Mouse (Mus musculus): ENCODE measurements around the gene Fbxl21. TPM values are rescaled to one million over a fixed set of nuclear protein-coding genes. Genes with fewer than 3 reads are reported as not detected.

Fbxl21 gene
- polyA plus RNA-seq, 1 experiment from 2014 or later: 1.6 TPM

DNA sequence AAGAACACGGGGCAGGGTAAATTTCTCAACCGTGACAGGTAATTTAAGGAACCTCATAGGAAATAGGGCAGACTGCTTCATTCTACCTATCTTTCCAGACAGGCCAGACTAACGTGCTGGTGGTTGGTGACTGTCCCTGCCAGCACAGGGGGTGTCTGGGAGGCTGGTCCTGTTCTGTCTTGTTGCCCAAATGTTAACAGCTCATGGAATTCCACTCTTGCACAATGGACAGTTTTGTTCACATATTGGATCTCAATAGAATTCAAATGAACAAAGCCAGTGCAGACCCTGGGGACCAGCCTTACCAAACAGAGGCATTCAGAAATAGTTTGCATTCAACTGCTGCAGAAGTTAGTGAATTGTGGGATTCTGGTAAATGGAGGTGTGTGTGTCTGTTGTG is 22.7 kb downstream of the Fbxl21 start:
- no peak for ATAC-seq (ENCODE audit: insufficient read depth, low FRiP score)
- no peaks in the 10 kb centered on the region for H3K36me3 ChIP-seq (ENCODE audit: control insufficient read depth, insufficient read depth, low read length)
- H3K27me3 ChIP-seq (ENCODE audit: control insufficient read depth, insufficient read depth, low read length): no peaks in the 10 kb centered on the region
- H3K9ac ChIP-seq (ENCODE audit: low read length): no peak overlapping the region
- no peak overlapping the region for H3K27ac ChIP-seq (ENCODE audit: low read length)
- no peaks in the 10 kb centered on the region for H3K9me3 ChIP-seq (replicated peaks; ENCODE audit: control insufficient read depth, low read length)
- no peak overlapping the region for H3K4me2 ChIP-seq (ENCODE audit: low read depth, low read length)
- no peaks in the 10 kb centered on the region for H3K4me1 ChIP-seq (ENCODE audit: control insufficient read depth, insufficient read depth, low read length)
- no peak overlapping the region for H3K4me3 ChIP-seq (replicated peaks; ENCODE audit: low read length)
- 61% methylated on average over 3 of the region's 3 CpGs for WGBS

DNA sequence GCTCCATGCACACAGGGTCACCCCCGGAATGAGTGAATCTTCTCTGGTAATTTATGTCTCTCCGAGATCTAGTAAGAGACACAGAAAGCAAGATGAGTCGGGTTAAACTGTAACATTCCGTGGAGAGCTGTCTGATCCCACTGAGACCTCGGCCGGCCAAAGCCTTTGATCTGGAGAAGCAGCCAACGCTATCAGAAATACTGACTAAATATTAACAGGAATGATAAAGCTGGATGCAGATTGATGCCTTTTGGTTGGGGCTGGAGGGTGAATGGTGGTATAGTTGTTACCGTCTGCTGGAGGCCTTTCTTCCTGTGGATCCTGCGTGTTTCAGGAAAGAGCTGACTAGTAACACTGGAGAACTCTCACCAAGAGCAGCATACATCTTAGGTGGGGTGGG is 26.1 kb downstream of the Fbxl21 start, which contains the start of gene Lect2:
Lect2 (minus strand) TSS at position 102 of the 400 bp plus-strand sequence.
- ATAC-seq (ENCODE audit: insufficient read depth, low FRiP score): no peak
- Histone ChIP-seq H3K9ac (ENCODE audit: low read length) (no peak within 1 kb of the TSS), H3K36me3 (ENCODE audit: control insufficient read depth, insufficient read depth, low read length) (no peaks in the 10 kb centered on the region), H3K9me3 (replicated peaks; ENCODE audit: control insufficient read depth, low read length) (no peaks in the 10 kb centered on the region), H3K4me3 (replicated peaks; ENCODE audit: low read length) (no peak within 1 kb of the TSS), H3K27me3 (ENCODE audit: control insufficient read depth, insufficient read depth, low read length) (no peaks in the 10 kb centered on the region), H3K4me1 (ENCODE audit: control insufficient read depth, insufficient read depth, low read length) (no peaks in the 10 kb centered on the region), H3K4me2 (ENCODE audit: low read depth, low read length) (no peak within 1 kb of the TSS), H3K27ac (ENCODE audit: low read length) (no peak within 1 kb of the TSS)
- 50% methylated on average over 9 of the region's 9 CpGs for WGBS

DNA sequence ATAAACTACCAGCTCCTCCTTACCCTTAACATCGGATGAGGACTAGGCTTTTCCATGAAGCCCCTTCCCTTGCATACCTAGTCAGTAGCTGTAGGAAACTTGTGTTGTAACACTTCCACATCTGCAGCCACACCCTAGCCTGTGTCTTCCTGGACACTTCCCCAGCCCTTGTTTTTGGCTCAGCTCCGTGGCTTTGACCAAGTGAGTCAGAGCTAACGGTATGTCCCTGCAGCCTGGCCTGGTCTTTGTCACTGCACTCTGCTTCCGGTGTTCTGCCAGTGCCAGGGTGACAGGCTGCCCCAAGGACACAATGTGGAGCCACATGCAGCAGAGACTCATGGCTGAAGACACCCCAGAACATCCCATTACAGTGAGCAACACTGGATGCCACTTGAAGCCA is 27.1 kb downstream of the Fbxl21 start:
- H3K9me3 ChIP-seq (replicated peaks; ENCODE audit: control insufficient read depth, low read length): no peaks in the 10 kb centered on the region
- H3K4me3 ChIP-seq (replicated peaks; ENCODE audit: low read length): no peak overlapping the region
- 42% methylated on average over 4 of the region's 4 CpGs for WGBS
- H3K27ac ChIP-seq (ENCODE audit: low read length): no peak overlapping the region
- no peaks in the 10 kb centered on the region for H3K4me1 ChIP-seq (ENCODE audit: control insufficient read depth, insufficient read depth, low read length)
- ATAC-seq (ENCODE audit: insufficient read depth, low FRiP score): no peak
- H3K27me3 ChIP-seq (ENCODE audit: control insufficient read depth, insufficient read depth, low read length): no peaks in the 10 kb centered on the region
- H3K4me2 ChIP-seq (ENCODE audit: low read depth, low read length): no peak overlapping the region
- no peaks in the 10 kb centered on the region for H3K36me3 ChIP-seq (ENCODE audit: control insufficient read depth, insufficient read depth, low read length)
- no peak overlapping the region for H3K9ac ChIP-seq (ENCODE audit: low read length)

DNA sequence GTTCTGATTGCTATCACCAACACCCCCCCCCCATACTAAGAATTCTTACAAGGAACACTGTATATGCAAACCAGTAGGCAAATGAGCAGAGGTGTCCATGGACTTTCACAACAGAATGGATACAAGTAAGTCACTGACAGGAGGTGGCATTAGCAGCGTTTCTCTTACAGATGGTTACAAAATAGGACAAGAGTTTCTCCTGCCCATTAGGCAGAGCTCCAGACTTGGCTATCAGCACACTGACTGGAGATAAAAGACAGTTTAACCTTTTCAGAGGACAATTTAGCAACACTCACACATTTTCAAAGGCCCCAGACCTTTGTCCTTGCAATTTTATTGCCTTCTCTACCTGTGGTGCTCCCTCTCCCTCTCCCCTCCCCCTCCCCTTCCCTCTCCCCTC is 28.3 kb downstream of the Fbxl21 start:
- Histone ChIP-seq H3K9ac (ENCODE audit: low read length) (no peak overlapping the region), H3K4me3 (replicated peaks; ENCODE audit: low read length) (no peak overlapping the region), H3K36me3 (ENCODE audit: control insufficient read depth, insufficient read depth, low read length) (no peaks in the 10 kb centered on the region), H3K4me1 (ENCODE audit: control insufficient read depth, insufficient read depth, low read length) (no peaks in the 10 kb centered on the region), H3K4me2 (ENCODE audit: low read depth, low read length) (no peak overlapping the region), H3K9me3 (replicated peaks; ENCODE audit: control insufficient read depth, low read length) (no peaks in the 10 kb centered on the region), H3K27ac (ENCODE audit: low read length) (no peak overlapping the region), H3K27me3 (ENCODE audit: control insufficient read depth, insufficient read depth, low read length) (no peaks in the 10 kb centered on the region)
- no peak for ATAC-seq (ENCODE audit: insufficient read depth, low FRiP score)
- 18% methylated on average over 1 of the region's 1 CpGs for whole genome bisulfite sequencing

DNA sequence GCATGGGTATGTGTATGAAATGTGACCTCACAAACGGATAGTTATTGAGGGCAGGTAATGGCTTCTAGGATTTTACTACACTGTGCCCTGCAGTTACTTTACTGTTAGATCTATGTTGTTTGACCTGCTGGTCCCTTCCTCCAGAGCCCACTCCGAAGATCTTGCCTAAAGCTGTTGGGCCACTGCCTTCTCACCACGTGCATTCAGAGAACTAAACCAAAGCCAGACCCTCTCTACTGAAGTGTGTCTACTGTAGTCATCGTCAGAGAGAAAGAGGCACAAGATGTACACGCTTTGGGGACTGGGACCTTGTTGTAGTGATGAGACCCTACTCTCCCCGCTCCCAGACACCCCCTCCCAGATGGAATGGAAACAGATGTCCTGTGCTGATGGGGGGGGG is 29.4 kb downstream of the Fbxl21 start:
- ATAC-seq (ENCODE audit: insufficient read depth, low FRiP score): no peak
- no peaks in the 10 kb centered on the region for H3K36me3 ChIP-seq (ENCODE audit: control insufficient read depth, insufficient read depth, low read length)
- no peaks in the 10 kb centered on the region for H3K9me3 ChIP-seq (replicated peaks; ENCODE audit: control insufficient read depth, low read length)
- H3K27ac ChIP-seq (ENCODE audit: low read length): no peak overlapping the region
- H3K27me3 ChIP-seq (ENCODE audit: control insufficient read depth, insufficient read depth, low read length): no peaks in the 10 kb centered on the region
- H3K9ac ChIP-seq (ENCODE audit: low read length): no peak overlapping the region
- WGBS: 74% methylated on average over 6 of the region's 6 CpGs
- H3K4me1 ChIP-seq (ENCODE audit: control insufficient read depth, insufficient read depth, low read length): no peaks in the 10 kb centered on the region
- H3K4me2 ChIP-seq (ENCODE audit: low read depth, low read length): no peak overlapping the region
- no peak overlapping the region for H3K4me3 ChIP-seq (replicated peaks; ENCODE audit: low read length)

DNA sequence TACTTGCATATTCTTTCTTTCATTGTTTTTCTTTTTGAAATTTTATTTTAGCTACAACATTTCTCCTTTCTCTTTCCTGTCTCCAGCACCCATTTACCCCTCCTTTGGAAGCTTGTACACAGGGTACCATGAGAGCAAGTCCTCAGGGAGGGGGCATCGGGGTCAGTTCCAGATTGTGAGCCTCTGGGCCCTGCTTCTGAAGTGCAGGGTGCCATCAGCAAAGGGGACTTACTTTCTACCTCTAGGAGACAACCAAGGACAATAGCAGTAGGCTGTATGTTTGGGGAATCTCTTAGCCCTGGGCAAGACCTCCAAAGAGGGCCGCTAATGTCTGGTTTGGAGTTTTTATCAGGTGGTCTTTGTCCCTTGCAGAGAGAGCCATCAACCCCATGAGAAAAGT is 31.7 kb downstream of the Fbxl21 start:
- Histone ChIP-seq H3K9me3 (replicated peaks; ENCODE audit: control insufficient read depth, low read length) (no peaks in the 10 kb centered on the region), H3K4me1 (ENCODE audit: control insufficient read depth, insufficient read depth, low read length) (no peaks in the 10 kb centered on the region), H3K36me3 (ENCODE audit: control insufficient read depth, insufficient read depth, low read length) (no peaks in the 10 kb centered on the region), H3K27me3 (ENCODE audit: control insufficient read depth, insufficient read depth, low read length) (no peaks in the 10 kb centered on the region), H3K27ac (ENCODE audit: low read length) (no peak overlapping the region), H3K4me3 (replicated peaks; ENCODE audit: low read length) (no peak overlapping the region), H3K4me2 (ENCODE audit: low read depth, low read length) (no peak overlapping the region), H3K9ac (ENCODE audit: low read length) (no peak overlapping the region)
- no peak for ATAC-seq (ENCODE audit: insufficient read depth, low FRiP score)
- 56% methylated on average over 2 of the region's 2 CpGs for WGBS

DNA sequence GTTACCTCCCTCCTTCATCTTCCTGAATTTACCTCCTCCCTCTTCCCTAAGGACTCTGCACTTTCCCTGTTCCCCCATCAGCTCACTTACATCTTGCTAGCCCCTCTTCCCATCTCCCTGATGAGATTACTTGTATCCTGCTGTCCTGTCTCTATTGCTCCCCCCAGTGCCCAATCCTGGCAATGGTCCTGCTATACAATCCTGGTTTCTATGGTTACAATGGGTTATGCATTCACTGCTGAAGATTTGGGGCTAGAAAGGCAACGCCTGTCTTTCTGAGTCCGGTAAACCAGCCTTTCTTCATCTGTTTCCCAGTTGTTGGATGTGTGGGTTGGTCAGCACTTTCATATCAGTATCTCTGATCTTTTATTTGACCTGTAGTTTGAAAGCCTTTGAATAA is 32.1 kb downstream of the Fbxl21 start:
- no peak for ATAC-seq (ENCODE audit: insufficient read depth, low FRiP score)
- Histone ChIP-seq H3K4me3 (replicated peaks; ENCODE audit: low read length) (no peak overlapping the region), H3K36me3 (ENCODE audit: control insufficient read depth, insufficient read depth, low read length) (no peaks in the 10 kb centered on the region), H3K4me2 (ENCODE audit: low read depth, low read length) (no peak overlapping the region), H3K27ac (ENCODE audit: low read length) (no peak overlapping the region), H3K4me1 (ENCODE audit: control insufficient read depth, insufficient read depth, low read length) (no peaks in the 10 kb centered on the region), H3K27me3 (ENCODE audit: control insufficient read depth, insufficient read depth, low read length) (no peaks in the 10 kb centered on the region), H3K9me3 (replicated peaks; ENCODE audit: control insufficient read depth, low read length) (no peaks in the 10 kb centered on the region), H3K9ac (ENCODE audit: low read length) (no peak overlapping the region)
- WGBS: 19% methylated on average over 2 of the region's 2 CpGs

DNA sequence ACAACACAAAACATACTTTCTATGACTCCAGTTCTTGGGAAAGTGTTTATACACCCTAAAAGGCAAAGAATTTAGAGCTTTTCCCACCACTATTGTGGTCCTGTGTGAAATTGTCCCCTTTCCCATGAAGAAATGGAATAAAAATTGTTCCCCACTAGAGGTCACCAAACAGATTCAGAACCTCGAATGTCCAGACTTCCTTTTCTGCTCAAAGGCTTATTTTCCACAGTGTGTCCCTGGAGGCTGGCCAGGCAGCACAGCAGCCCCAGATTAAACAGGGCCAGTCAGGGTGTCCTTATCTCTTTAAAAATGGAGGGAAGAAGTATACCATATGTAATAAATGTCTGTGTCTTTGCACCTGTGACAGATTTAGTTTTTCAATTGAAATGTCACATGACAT is 33.7 kb downstream of the Fbxl21 start:
- Histone ChIP-seq H3K4me1 (ENCODE audit: control insufficient read depth, insufficient read depth, low read length) (0 out of 2 replicates have a peak, but pooled peaks cover 7% of the 10 kb centered on the region), H3K36me3 (ENCODE audit: control insufficient read depth, insufficient read depth, low read length) (no peaks in the 10 kb centered on the region), H3K9ac (ENCODE audit: low read length) (no peak overlapping the region), H3K4me3 (replicated peaks; ENCODE audit: low read length) (no peak overlapping the region), H3K4me2 (ENCODE audit: low read depth, low read length) (no peak overlapping the region), H3K9me3 (replicated peaks; ENCODE audit: control insufficient read depth, low read length) (no peaks in the 10 kb centered on the region), H3K27ac (ENCODE audit: low read length) (no peak overlapping the region), H3K27me3 (ENCODE audit: control insufficient read depth, insufficient read depth, low read length) (no peaks in the 10 kb centered on the region)
- ATAC-seq (ENCODE audit: insufficient read depth, low FRiP score): peak; percentile 57; the same call in 1 of the 2 replicates
- 3% methylated on average over 1 of the region's 1 CpGs for WGBS

DNA sequence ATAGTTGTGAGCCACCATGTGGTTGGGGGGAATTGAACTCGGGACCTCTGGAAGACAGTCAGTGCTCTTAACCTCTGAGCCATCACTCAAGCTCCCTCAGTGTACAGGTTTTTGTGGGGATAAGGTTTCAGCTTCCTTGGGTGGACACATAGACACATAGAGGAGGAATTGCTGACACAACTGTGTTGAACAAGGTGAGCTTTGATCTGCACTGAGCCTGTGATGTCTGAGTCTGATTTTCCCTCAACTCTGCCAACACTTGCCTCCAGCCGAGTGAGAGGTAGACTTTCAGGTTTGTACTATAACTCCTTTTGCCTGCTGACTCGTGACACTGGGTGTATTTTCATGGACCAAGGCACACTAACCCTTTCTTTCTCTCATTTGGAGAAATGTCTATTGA is 34.4 kb downstream of the Fbxl21 start:
- 73% methylated on average over 3 of the region's 3 CpGs for WGBS

DNA sequence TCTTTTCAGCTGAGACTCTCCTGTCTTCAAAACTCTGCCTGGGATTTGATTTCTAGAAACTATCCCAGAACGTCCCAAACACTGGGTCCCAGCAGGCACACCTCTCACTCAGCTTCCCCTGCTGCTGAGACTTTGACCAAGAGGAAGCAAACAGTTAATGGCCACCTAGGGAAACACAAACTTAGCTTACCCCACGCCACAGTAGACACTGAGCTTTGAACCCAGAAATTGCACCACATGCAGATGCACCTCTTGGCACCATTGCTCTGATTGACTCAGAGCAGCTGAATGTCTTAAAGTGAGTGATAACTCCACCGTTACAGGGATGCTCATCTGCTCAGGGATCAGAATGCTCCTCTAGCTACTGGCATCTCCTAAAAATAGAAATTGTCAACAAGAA is 36.5 kb downstream of the Fbxl21 start:
- H3K27me3 ChIP-seq (ENCODE audit: control insufficient read depth, insufficient read depth, low read length): no peaks in the 10 kb centered on the region
- no peak overlapping the region for H3K9ac ChIP-seq (ENCODE audit: low read length)
- ATAC-seq (ENCODE audit: insufficient read depth, low FRiP score): no peak
- no peak overlapping the region for H3K4me2 ChIP-seq (ENCODE audit: low read depth, low read length)
- no peak overlapping the region for H3K27ac ChIP-seq (ENCODE audit: low read length)
- no peak overlapping the region for H3K4me3 ChIP-seq (replicated peaks; ENCODE audit: low read length)
- no peaks in the 10 kb centered on the region for H3K9me3 ChIP-seq (replicated peaks; ENCODE audit: control insufficient read depth, low read length)
- no peaks in the 10 kb centered on the region for H3K36me3 ChIP-seq (ENCODE audit: control insufficient read depth, insufficient read depth, low read length)
- 0 out of 2 replicates have a peak, but pooled peaks cover 7% of the 10 kb centered on the region for H3K4me1 ChIP-seq (ENCODE audit: control insufficient read depth, insufficient read depth, low read length)
- WGBS: 69% methylated on average over 3 of the region's 3 CpGs

More for the DNA sequence above, 34.4 kb downstream of the Fbxl21 start:
- H3K27me3 ChIP-seq (ENCODE audit: control insufficient read depth, insufficient read depth, low read length): no peaks in the 10 kb centered on the region
- H3K27ac ChIP-seq (ENCODE audit: low read length): no peak overlapping the region
- no peaks in the 10 kb centered on the region for H3K36me3 ChIP-seq (ENCODE audit: control insufficient read depth, insufficient read depth, low read length)
- no peak overlapping the region for H3K4me2 ChIP-seq (ENCODE audit: low read depth, low read length)
- H3K4me3 ChIP-seq (replicated peaks; ENCODE audit: low read length): no peak overlapping the region
- no peaks in the 10 kb centered on the region for H3K9me3 ChIP-seq (replicated peaks; ENCODE audit: control insufficient read depth, low read length)
- ATAC-seq (ENCODE audit: insufficient read depth, low FRiP score): no peak
- 0 out of 2 replicates have a peak, but pooled peaks cover 7% of the 10 kb centered on the region for H3K4me1 ChIP-seq (ENCODE audit: control insufficient read depth, insufficient read depth, low read length)
- H3K9ac ChIP-seq (ENCODE audit: low read length): no peak overlapping the region
